Mouse (Mus musculus) urinary bladder, postnatal 25 days (tissue): ENCODE measurements around the gene Ndufa13.
"Not testable (repeated sequence)": the region's sequence is repeated elsewhere in the genome, so short reads cannot be mapped to it uniquely, and the experiment has no call there.

Experiments used
- DNase-seq: peaks from one replicate; pipeline ENCODE4 v3.0.0; 2022; ENCODE audit warnings: low spot score

Ndufa13 gene

GRCm38 (mm10) chr8:69902163-69903062, at the start of gene Ndufa13, which contains the start of the genes Tssk6 and Yjefn3:
Gene Ndufa13, minus strand, starts transcription at chr8:69902558.
Gene Tssk6, plus strand, starts transcription at chr8:69902184.
Gene Yjefn3, minus strand, starts transcription at chr8:69902712.
- DNase-seq, result peak; percentile 39

GRCm38 (mm10) chr8:69950300-69950699, 47.9 kb upstream of the Ndufa13 start:
- no peak for DNase-seq

GRCm38 (mm10) chr8:69942495-69942894, 40.1 kb upstream of the Ndufa13 start:
- DNase-seq, result not testable (repeated sequence)

GRCm38 (mm10) chr8:69940386-69940785, 38.0 kb upstream of the Ndufa13 start:
- DNase-seq, result no peak

GRCm38 (mm10) chr8:69939633-69940032, 37.3 kb upstream of the Ndufa13 start:
- no peak for DNase-seq

GRCm38 (mm10) chr8:69938245-69938982, 36.1 kb upstream of the Ndufa13 start:
- DNase-seq, result no peak

GRCm38 (mm10) chr8:69937466-69937865, 35.1 kb upstream of the Ndufa13 start:
- no peak for DNase-seq

GRCm38 (mm10) chr8:69936050-69936794, 33.9 kb upstream of the Ndufa13 start:
- no peak for DNase-seq

GRCm38 (mm10) chr8:69935431-69935830, 33.1 kb upstream of the Ndufa13 start:
- DNase-seq, result no peak

- no peak for DNase-seq
Observed at GRCm38 (mm10) chr8:69934582-69934981, 32.2 kb upstream of the Ndufa13 start.

GRCm38 (mm10) chr8:69933811-69934210, 31.5 kb upstream of the Ndufa13 start:
- DNase-seq, result no peak

GRCm38 (mm10) chr8:69926901-69927300, 24.5 kb upstream of the Ndufa13 start:
- no peak for DNase-seq

- no peak for DNase-seq
Observed at GRCm38 (mm10) chr8:69923986-69924385, 21.6 kb upstream of the Ndufa13 start.

- no peak for DNase-seq
Observed at GRCm38 (mm10) chr8:69921141-69921540, 18.8 kb upstream of the Ndufa13 start.

- DNase-seq, result peak; percentile 46
Observed at GRCm38 (mm10) chr8:69919876-69920662, 17.7 kb upstream of the Ndufa13 start.

- DNase-seq, result peak; percentile 61
Observed at GRCm38 (mm10) chr8:69919010-69919409, 16.7 kb upstream of the Ndufa13 start.

GRCm38 (mm10) chr8:69918506-69918905, 16.1 kb upstream of the Ndufa13 start:
- DNase-seq, result no peak

- DNase-seq, result no peak
Observed at GRCm38 (mm10) chr8:69915748-69916147, 13.4 kb upstream of the Ndufa13 start.

GRCm38 (mm10) chr8:69914526-69914925, 12.2 kb upstream of the Ndufa13 start:
- DNase-seq, result no peak

GRCm38 (mm10) chr8:69912478-69913074, 10.2 kb upstream of the Ndufa13 start:
- DNase-seq, result no peak

GRCm38 (mm10) chr8:69911917-69912316, 9.6 kb upstream of the Ndufa13 start:
- no peak for DNase-seq
